Mouse (Mus musculus) urinary bladder, postnatal 25 days (tissue): ENCODE data around the gene Gsk3a.

Experiments used
- DNase-seq: peaks from one replicate; pipeline ENCODE4 v3.0.0; 2022; ENCODE audit warnings: low spot score

Gene Gsk3a

DNA sequence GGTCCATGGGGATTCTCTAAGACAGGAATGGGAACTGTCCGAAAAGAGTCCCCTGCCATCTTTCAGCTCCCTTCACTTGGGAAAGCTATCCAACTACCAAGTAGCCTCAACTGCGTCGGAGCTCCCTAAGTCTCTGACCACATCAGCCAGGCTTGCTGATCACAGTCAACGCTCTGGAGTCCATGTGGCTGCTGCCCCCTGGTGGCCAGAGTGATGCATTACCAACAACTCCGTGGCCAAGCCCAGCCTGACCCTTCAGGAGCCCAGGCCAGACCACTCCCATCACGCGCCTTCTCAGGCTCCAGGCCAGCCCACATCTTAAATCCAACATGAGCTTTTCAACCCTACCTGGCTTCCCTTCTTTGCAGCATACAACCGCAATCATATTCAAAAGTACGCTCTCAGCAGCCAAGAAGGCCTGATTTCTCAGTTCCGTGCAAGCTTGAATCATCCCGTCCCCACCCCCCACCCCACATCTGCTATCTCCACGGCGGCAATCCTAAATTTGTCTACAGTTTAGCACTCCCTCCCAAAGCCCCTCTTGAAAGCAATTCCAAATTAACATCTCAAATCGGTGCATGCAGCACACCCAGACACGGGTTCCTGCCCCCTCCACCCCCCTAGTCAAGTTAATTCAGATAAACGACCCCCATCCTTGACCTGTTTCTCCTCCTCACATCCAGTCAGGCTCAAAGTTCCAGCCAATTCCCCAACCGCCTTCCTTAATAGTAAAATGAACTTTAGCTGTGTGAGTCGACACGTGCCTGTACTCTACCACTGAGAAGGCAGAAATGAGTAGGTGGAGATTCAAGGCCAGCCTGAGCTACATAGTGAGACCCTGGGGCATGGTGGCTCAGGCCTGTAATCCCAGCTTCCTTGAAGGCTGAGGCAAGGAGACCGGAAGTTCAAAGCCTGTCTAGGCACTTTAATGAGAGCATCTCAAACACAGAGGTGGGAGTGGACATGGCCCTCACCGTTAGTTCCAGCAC lies 49.7 kb downstream of the Gsk3a start:
- DNase-seq = peak; percentile 85

GRCm38 (mm10) chr7:25184091-25184490 lies 53.6 kb downstream of the Gsk3a start:
- DNase-seq = no peak

GRCm38 (mm10) chr7:25181814-25182213 lies 55.8 kb downstream of the Gsk3a start:
- no peak for DNase-seq

DNA sequence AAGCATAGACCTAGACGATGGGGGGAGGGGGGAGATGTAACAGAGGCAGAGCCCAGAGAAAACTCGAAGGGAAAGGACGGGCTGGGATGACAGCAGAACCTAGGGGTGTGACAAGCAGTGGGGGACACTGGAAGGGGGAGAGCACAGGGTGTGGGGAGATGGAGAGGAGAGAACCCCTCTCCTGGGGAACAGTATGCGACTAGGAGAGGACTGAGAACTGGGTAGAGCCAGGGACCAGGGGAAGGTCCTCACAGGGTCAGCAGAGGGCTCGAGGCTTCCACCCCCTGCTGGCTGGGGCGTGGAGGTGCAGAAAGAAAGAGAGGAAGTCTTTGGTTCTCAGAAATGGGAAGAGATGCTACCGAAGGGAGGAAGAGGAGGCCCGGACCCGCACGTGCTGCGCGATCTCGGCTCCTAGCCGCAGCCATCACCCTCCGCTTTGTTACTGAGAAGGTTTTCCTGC lies 56.3 kb downstream of the Gsk3a start:
- DNase-seq = peak; percentile 30

DNA sequence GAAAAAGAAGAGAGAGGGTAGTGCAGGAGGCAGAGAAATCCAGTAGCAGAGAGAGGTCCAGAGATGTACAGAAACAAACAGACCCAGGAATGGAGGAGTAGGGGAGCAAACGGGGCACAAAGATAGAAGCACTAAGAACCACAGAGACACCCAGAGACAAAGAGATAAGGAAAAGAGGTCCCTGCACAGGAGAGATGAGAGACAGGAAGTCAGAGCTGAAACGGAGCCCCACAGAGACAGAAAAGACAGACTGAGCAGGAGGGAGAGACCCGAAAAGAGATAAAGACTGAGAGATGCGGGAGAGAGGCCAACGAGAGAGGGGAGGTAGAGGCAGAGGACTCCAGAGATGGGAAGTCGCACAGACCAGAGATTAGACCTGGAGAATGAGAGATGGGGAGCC lies 57.1 kb downstream of the Gsk3a start:
- no peak for DNase-seq

GRCm38 (mm10) chr7:25179606-25180161 lies 58.0 kb downstream of the Gsk3a start, which contains the start of gene Pou2f2:
Gene Pou2f2, minus strand, starts transcription at chr7:25179726.
- peak; percentile 57 for DNase-seq

GRCm38 (mm10) chr7:25178787-25179605 lies 58.7 kb downstream of the Gsk3a start:
- DNase-seq = peak; percentile 13

GRCm38 (mm10) chr7:25178317-25178716 lies 59.3 kb downstream of the Gsk3a start:
- DNase-seq = no peak
